Mouse (Mus musculus): ENCODE measurements around the gene Tas2r131.
"Not testable (repeated sequence)": the region's sequence is repeated elsewhere in the genome, so short reads cannot be mapped to it uniquely, and the experiment has no call there.

The Tas2r131 gene

GRCm38 (mm10) chr6:132957819-132958218 is at the start of gene Tas2r131:
Gene Tas2r131 (minus strand): TSS chr6:132957919.
- no peak for DNase-seq (ENCODE audit: low spot score in 2 of 2)

- no peak for DNase-seq (ENCODE audit: low spot score in 2 of 2)
Measured at GRCm38 (mm10) chr6:132980865-132981264, 23.1 kb upstream of the Tas2r131 start, which contains the start of gene Tas2r109. Gene Tas2r109 (minus strand): TSS chr6:132980965.

- DNase-seq (ENCODE audit: low spot score in 2 of 2), result no peak
Measured at GRCm38 (mm10) chr6:132950802-132951201, 6.9 kb downstream of the Tas2r131 start, which contains the start of gene Tas2r129. Gene Tas2r129 (plus strand): TSS chr6:132951102.

- not testable (repeated sequence) for DNase-seq (ENCODE audit: low spot score in 2 of 2)
Measured at GRCm38 (mm10) chr6:132941376-132941775, 16.3 kb downstream of the Tas2r131 start.

- no peak for DNase-seq (ENCODE audit: low spot score in 2 of 2)
Measured at GRCm38 (mm10) chr6:132909351-132909750, 48.4 kb downstream of the Tas2r131 start, which contains the start of gene Tas2r125. Gene Tas2r125 (plus strand): TSS chr6:132909651.
